Mouse (Mus musculus): ENCODE results near the gene Srd5a1.
"Not testable (repeated sequence)": the region's sequence is repeated elsewhere in the genome, so short reads cannot be mapped to it uniquely, and the experiment has no call there.

The Srd5a1 gene

DNA sequence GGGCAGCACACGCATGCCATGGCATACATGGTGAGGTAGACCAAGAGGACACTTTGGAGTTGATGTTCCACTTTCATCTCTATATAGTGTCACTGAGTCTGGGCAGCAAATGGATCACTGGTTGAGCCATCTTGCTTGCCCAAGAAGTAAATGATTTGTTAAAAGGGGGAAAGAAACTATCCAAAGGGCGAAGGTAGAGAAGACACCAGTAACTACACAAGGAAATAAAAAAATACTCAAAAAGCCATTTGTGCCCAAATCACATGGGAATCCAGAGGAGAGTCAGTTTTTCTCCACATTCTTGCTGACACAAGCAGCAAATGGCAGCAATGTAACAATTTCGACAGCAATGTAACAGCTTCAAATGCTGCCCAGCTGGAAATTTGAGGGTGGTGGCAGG is 38.6 kb downstream of the Srd5a1 start:
- no peak for DNase-seq (ENCODE audit: low spot score)

DNA sequence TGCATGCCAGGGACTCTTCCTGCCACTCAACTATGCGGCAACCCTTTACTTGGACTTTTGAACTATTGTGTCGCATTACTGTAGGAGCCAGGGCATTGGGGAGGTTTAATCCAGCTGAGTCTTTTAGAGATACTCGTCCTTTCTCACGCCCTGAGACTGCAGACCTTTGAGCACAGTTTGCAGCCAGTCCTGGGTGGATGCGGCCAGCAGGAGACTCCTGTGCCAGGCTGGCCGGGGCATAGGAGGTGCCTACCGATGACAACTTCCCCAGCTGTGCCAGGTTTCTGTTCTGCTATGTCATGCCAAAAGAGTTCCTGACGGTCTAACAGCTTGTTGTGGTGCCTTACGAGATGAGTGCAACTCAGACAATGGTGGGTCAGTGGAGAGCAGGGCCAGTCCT is 42.0 kb downstream of the Srd5a1 start:
- DNase-seq (ENCODE audit: low spot score): no peak

DNA sequence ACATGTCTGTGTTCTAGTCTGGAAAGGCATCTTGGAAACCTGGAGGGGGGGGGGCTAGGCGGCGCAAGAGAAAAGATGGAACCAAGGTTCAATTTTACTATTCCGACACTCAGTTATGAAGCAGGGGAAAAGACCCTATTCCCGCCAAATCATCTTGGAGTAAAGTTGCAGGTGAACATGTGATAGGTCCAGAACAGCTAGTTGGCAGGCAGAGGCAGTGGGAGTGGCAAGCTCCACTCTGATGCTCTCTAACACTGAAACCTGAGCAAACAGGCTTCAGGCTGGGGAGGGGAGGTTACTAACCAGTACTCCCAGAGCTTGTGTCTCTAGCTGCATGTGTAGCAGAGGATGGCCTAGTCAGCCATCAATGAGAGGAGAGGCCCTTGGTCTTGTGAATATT is 45.8 kb downstream of the Srd5a1 start:
- DNase-seq (ENCODE audit: low spot score): not testable (repeated sequence)

DNA sequence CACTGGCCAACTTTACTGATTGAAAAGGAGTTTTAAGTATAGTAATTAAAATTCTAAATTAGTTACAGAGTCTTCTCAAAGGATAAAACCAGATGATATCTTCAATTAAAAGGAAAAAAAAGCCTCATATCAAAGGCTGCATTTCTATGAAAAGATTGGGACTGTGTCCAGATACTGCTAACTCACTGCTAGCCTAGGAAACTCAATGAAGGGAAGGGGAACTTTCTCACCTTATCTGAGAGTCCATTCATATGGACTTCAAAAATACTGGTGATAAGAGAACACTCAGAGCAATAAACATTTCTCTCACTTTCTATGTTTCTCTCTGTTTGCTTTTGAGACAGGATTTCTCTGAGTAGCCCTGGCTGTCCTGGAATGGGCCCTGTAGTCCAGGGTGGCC is 46.7 kb downstream of the Srd5a1 start:
- no peak for DNase-seq (ENCODE audit: low spot score)

DNA sequence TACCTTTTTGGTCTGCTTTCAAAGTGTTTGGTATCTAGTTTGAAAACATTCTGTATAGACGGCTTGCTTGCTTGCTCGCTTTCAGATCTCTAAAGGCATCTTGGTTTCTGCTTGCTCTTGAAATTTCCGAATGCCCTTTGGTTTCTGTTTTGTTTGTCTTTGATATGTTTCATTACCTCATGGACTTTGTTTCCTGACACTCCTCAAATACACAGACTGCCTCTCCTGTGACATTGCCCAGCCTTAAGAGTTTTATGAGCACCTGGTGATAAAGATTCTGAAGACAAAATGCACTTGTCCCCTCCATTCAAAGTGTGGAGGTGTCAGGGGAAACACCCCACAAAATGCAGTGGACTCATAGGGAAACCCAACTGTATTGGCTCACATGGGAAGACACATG is 47.3 kb downstream of the Srd5a1 start:
- DNase-seq (ENCODE audit: low spot score): no peak

DNA sequence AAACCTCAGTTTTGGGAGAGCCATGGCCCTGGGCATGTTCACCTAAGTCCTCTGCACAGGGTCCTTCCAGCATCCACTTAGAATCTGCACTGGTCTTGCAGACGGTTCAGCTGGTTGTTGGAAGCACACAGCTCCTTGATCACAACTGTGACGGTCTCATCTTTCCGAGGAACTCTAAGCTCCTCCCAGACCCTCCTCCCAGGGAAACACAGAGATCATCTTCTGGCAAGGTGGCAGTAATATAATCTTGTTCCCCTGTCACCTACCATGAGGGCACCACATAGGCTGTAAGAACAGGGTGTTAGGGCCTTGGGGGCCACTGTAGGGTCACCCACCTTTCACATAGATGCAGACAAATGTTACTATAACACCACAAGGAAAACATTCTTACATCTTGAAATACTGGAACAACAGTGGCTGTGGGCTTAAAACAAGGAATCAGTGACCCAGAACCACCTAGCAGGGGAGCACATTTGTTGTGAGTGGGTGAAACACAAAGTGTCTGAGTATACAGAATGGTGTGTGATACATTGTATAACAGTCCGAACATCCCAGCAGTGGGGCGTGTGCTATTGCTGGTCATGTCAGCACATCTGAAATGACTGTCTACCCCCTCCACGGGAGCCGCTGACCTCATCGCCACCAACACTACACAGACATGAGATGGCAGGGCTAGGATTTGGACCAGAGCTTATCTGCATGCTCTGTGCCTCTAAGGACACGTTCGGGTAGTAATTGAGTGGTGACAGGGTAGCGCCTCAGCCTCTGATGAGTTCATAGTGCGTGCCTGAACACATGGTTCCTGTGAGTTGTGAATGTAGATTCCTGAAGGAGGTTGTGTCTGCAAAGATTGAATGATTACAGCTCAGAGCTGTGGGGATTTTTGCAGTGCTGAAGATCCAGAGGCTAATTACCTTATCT is 48.3 kb downstream of the Srd5a1 start:
- DNase-seq (ENCODE audit: low spot score): no peak

DNA sequence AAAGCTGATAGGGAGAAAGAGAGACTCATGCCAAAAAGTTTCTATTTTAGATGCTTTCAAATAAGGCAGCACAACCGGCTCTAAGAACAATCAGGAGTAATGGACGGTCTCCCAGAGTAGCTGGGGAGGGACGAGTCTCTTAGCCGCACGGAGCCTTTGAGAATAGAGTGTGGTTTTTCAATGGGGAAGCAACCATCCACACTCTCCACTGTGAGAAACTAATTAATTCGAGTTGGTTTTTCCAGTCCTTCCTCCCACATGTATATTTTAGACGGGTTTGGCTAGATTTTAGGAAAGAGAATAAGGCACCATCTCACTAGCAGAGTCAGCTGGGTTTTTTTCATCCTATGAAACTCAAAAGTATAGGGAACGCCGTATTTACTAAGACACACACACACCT is 49.2 kb downstream of the Srd5a1 start:
- no peak for DNase-seq (ENCODE audit: low spot score)

DNA sequence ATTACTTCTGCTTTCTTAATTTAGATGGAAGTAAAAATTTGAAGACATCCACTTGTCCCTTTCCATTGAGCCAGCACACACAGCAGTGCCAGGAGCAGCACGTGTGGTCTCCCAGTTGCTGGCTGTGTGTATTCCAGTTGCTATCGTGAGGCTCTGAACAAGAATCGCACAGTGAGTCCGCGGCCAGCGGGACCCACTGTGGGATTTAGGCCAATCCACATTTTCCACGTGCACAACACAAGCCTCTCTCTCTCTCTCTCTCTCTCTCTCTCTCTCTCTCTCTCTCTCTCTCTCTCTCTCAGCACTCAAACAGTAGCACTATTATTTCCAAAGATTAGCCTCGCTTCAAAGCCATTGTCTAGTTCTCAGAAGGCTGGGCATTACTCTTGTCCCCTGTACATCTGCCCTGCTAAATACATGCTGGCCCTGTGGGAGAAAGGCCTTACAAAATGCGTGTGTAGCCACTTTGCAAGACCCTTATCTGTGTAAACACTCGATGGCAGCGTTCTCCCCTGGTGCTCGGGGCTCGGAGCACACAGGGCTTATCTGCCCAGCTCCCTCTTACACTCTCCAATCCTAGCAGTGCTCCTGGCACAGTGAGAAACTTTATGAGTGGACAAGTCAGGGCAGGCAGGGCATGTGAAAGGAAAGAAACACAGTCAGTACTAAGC is 51.8 kb downstream of the Srd5a1 start:
- DNase-seq (ENCODE audit: low spot score): no peak

DNA sequence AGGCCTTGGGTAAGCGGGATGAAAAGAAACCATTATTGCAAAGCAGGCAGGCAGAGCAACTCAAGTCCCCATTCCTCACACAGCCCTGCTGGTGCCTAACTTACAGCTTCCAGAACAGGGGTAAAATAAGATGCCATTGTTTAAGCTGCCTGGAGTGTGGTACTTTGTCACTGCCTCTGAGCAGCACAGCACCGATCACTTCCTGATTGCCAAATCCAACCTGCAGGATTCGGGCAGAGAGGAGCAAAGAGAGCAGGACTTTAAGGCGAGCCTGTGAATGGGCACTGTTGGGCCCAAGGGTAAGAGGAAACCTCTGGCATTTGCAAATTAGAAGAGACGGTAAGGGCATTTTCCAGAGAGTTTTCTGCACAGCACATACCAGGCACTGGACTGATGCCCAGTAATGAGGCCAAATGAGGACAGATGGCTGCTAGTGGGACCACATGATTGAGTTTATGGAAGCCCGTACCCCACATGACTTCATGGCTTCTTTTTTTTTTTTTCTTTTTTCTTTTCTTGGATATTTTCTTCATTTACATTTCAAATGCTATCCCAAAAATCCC is 53.1 kb downstream of the Srd5a1 start:
- no peak for DNase-seq (ENCODE audit: low spot score)

DNA sequence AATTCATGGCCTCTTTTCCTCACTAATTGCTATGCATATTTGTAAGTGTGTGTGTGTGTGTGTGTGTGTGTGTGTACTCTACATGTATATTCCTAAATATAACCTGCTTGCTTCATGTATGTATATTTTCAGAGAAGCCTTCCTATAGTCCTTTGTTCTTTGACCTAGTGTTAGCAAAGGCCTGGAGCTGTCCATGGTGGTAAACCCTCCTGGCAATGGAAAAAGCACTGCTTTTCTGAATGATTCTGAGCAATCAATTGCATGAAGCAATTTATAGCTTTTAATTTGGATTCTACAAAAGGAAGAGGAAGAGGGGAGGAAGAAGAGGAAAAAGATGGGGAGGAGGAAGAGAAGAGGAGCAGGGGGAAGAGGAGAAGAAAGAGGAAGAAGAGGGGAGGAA is 54.5 kb downstream of the Srd5a1 start:
- DNase-seq (ENCODE audit: low spot score): no peak

DNA sequence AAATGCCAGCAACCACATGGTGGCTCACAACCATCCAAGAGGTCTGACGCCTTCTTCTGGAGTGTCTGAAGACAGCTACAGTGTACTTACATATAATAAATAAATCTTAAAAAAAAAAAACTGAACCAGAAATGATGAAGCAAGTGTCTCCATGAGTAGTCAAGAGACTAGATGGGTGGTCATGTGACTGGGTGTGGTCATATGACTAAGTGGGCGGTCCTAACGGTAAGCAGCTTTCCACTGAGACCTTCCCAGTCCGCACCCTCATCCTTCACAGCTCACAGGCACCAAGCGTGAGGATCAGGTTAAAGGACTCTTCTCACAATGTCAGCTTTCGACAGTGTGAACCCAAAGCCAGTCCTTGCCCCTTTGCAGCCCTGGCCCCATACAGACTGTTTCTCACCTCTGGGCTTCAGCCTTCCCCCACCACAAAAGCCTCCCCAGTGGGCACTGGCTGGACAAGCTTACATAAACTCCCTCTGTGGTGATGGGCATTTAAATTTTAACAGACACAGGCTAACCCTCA is 55.2 kb downstream of the Srd5a1 start:
- DNase-seq (ENCODE audit: low spot score): no peak

DNA sequence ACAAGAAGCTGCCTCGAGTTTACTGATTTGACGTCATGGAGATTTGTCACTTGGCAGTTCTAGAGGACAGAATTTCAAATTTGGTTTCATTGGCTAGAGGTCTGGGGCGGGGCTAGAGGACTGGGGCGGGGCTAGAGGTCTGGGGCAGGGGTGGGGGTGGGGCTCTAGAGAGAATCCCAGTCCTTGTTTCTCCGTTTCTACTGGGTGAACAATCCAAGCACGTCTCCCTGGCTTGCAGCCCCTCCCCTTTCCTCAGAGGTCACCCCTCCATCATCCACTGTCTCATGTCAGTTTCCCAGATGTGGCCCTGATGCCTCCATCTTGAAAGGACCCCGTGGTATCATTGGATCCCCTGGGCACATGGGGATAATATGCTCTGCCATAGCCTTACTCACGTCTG is 56.2 kb downstream of the Srd5a1 start:
- no peak for DNase-seq (ENCODE audit: low spot score)

DNA sequence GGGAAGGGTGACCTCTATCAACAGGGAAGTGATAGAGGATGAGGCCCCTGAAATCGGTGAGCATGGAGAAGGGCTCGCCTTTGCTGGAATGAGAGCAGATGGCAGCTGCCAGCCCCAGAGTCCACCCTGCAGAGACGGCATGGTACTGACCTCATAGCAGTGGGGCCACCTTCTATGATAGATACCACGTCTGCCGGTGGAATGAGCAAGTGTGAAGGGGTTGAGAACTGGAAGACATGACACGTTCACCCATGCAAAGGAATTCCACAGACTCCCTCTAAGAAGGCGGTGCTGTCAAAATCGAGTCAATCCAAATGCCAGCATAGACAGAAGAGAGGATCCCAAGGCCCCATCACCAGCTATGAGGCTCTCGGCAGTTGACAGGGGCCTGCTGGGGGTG is 57.0 kb downstream of the Srd5a1 start:
- no peak for DNase-seq (ENCODE audit: low spot score)

DNA sequence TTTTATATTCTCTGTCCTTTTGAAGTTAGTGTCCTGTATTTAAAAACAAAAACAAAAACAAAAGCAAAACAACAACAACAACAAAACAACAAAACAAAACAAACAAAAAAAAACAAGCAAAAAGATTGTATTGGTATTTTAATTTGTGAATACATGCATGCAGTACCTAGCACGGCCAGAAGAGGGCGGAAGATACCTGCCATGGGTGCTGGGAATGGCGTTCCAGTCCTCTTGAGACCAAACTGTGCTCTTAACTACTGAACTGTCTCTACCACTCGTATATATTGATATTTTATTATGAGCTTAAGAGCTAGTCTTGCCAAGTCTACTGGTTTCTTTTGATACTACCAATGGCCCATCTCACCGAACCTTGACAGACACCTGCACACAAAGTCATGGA is 58.2 kb downstream of the Srd5a1 start:
- no peak for DNase-seq (ENCODE audit: low spot score)

DNA sequence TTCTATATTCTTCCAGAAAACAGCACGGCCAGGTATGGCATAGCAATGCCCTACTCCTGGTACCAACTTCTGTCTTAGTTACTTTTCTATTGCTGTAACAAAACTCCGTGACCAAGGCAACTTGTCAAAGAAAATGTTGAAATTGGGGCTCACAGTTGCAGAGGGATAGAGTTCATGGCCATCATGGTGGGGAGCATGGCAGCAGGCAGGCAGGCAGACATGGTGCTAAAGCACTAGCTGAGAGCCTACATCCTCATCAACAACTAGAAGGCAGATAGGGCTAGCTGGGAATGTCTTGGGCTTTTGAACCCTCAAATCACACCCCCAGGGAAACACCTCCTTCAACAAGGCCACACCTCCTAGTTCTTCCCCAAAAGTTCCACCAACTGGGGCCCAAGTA is 60.4 kb downstream of the Srd5a1 start:
- DNase-seq (ENCODE audit: low spot score): no peak

DNA sequence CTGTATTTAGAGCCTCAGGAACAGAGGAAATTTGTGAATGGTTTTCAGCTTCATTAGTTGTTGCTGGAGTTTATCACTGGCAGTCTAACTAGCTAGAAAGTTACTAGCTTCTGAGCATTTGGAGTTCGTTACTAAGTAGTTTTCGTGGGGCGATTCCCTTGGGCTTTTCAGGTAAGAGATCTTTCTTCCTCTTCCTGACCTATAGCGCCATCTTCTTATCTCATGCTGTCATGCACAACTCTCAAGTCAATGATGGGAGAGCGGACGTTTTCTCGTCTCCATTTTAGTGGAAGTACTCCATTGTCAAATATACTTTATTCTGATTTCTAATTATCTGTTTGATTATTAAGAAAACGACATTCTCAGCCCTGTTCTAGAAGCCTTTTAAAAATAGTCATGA is 61.3 kb downstream of the Srd5a1 start:
- no peak for DNase-seq (ENCODE audit: low spot score)

DNA sequence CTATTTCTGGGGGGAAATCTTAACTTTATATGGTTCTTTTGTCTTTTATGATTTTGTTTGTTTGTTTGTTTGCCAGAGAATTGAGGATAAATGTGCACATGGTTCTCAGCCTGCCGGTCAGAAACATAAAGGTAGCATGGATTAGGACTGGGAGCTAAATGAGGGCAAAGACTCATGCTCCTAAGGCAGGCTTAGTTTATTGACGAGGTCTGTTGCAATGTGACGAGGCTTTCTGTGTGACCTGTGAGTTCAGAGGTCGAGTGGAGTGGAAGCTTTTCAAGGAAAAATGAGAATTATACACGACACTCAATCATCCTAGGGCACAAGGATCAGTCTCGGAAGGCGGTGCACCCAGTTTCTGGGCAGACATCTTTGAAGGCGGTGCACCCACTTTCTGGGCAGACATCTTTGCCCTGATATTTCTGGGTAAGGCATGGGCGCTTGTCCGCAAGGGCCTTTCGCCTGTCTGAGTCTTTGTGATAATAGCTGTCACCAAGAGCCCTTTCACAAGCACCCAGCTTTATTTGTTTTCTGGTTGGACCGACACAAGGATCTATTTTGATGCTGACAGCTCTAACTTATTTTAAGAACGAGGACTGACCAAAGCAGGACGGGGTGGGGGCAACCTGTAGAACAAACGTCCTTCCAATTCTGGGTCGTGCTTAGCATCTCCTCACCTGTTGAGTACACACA is 63.6 kb downstream of the Srd5a1 start:
- DNase-seq (ENCODE audit: low spot score): no peak

DNA sequence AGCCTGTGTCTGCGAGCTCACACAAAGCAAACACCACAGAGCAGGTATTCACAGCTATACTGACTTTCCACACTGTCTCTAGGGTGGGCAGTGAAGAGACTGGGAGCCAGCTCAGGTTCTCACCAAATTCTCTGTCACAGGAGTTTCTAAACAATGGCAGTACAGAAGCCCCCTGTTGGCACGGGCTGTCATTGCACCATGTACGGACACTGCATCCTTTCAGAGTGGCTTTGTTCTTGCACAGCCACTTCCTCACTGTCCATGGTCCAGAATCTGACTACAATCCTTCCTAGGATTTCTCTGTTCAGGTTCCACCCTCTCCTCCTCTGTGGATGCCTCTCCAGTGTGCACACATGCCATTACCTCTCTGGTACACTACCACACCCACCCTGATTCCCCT is 66.2 kb downstream of the Srd5a1 start:
- no peak for DNase-seq (ENCODE audit: low spot score)

DNA sequence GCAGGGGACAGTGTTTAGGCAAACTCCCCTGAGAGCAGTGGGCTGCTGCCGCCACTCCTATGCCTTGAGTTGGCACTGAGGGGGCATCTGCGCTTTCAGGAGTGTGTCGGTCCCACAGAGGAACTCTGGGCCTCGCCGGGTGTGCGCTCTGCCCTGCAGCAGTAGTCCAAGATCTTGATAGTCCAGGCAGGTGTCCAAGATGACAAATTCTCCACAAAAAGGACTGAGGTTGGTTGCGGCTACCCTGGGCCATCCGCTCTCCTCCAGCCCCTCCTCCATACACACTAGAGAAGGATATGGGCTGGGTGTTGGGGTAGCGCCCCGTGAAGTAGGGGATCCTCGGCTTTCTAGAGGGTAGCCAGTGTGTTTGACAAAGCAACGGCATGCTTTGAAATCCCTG is 67.6 kb downstream of the Srd5a1 start:
- no peak for DNase-seq (ENCODE audit: low spot score)

DNA sequence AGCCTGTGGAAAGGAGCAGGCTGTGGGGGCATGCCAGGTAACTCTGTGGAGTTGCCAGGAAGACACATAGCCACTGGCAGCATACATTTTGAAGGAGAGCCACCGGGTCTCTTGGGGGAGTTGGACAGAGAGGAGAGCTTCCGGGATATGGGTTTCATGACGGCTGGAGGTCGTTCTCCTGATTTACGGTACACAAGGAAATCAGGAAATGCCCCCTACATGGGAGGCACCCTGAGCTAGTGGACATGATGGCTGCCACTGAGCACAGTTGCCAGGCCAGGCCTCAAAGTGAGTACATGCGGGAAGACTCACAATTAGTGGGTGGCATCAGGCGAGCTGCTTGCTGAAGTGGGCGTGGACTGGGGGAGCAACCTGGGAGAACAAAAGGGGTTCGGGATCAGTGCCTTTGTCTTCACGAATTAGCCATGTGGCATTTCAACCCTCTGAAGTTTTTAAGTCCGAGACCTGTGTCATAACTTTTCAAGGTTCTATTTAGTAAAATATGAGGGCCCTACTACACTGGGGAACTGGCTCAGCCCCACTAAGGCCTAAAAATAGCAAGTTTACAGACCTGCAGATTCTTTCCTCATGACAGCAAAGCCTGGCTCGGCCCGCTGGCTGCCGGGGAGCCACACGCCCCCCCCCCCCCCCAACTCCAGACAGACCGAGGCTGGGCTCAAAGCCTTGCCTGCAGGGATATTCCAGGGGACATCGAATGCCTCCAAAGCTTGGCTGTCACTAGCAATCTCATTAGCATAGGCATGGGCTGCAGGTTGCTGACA is 68.5 kb downstream of the Srd5a1 start:
- no peak for DNase-seq (ENCODE audit: low spot score)

DNA sequence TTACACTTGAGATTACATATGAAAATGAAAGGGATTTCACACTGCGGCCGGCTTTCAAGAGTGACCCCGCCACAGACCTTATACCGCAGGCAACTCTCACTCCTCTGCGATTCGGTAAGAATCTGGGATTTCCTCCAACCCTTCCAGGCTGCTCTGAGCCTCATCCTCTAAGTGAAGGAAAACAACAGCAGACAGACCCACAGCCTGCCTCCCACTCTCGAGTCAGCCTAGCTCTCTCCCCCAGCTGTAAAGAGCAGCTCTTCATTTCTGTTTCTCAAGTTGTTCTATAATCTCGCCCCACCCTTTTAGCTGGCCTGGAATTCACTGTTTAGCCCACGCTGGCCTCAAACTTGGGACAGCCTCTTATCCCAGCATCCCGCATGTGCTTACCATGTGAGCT is 69.5 kb downstream of the Srd5a1 start:
- DNase-seq (ENCODE audit: low spot score): no peak

DNA sequence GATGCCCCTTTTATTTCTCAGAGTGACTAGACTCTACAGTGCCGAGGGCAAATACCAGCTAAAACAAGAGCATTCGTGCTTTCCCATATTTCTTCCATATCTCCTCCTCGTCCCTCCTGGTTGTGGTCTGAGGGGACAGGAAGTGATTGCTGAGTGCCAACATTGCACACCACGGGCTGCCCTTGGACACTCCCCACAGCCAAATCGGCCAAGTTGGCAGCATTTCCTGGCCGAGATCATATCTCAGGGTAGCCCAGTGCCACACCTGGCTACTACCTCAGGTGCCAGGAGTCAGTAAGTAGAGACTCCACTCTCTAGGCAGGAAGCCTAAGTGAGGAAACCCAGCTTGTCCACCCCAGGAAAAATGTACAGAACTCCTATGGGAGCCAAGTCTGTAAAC is 70.0 kb downstream of the Srd5a1 start:
- no peak for DNase-seq (ENCODE audit: low spot score)

Measured in ovary, postnatal 10 days (tissue).